Mouse (Mus musculus): Measurements from ENCODE around the gene Gjb2. TPM values are rescaled to one million over a fixed set of nuclear protein-coding genes. Genes with fewer than 3 reads are reported as not detected.

Gjb2 gene
- polyA plus RNA-seq, 1 experiment from 2014 or later = not detected

- H3K27me3 ChIP-seq (ENCODE audit: control insufficient read depth, insufficient read depth, low read length) = peaks cover 64% of the 10 kb centered on the region
- no peak overlapping the region for H3K27ac ChIP-seq (replicated peaks in 1 of 2; ENCODE audit: control insufficient read depth in 1 of 2, insufficient read depth in 1 of 2, low read depth in 2 of 2, low read length in 2 of 2)
- ATAC-seq (ENCODE audit: insufficient number of reproducible peaks, insufficient read depth, low FRiP score, low read depth) = no peak
Measured at GRCm38 (mm10) chr14:57109194-57109593, 4.7 kb upstream of the Gjb2 start.

GRCm38 (mm10) chr14:57107916-57108315 lies 3.4 kb upstream of the Gjb2 start:
- Histone ChIP-seq H3K4me2 (ENCODE audit: low read length) (no peak overlapping the region), H3K27me3 (ENCODE audit: control insufficient read depth, insufficient read depth, low read length) (peaks cover 74% of the 10 kb centered on the region), H3K4me1 (ENCODE audit: control insufficient read depth in 2 of 2, insufficient read depth in 2 of 2, low read length in 2 of 2) (peaks cover 0 to 4% of the 10 kb centered on the region in 2 experiments; a peak in 1 of 4 replicates), H3K9ac (ENCODE audit: low read length) (no peak overlapping the region), H3K36me3 (ENCODE audit: control insufficient read depth, insufficient read depth, low read length) (no peaks in the 10 kb centered on the region), H3K4me3 (ENCODE audit: control insufficient read depth in 1 of 2, insufficient read depth in 1 of 2, low read depth in 1 of 2, low read length in 2 of 2) (no peak overlapping the region), H3K27ac (replicated peaks in 1 of 2; ENCODE audit: control insufficient read depth in 1 of 2, insufficient read depth in 1 of 2, low read depth in 2 of 2, low read length in 2 of 2) (no peak overlapping the region), H3K9me3 (ENCODE audit: control insufficient read depth, low read length) (no peaks in the 10 kb centered on the region)
- no peak for ATAC-seq (ENCODE audit: insufficient number of reproducible peaks, insufficient read depth, low FRiP score, low read depth)
- 67% methylated on average over 5 of the region's 5 CpGs for WGBS

More at GRCm38 (mm10) chr14:57109194-57109593, 4.7 kb upstream of the Gjb2 start:
- no peak overlapping the region for H3K9ac ChIP-seq (ENCODE audit: low read length)
- WGBS = 5% methylated on average over 4 of the region's 4 CpGs
- H3K9me3 ChIP-seq (ENCODE audit: control insufficient read depth, low read length) = no peaks in the 10 kb centered on the region
- no peak overlapping the region for H3K4me2 ChIP-seq (ENCODE audit: low read length)
- no peaks in the 10 kb centered on the region for H3K36me3 ChIP-seq (ENCODE audit: control insufficient read depth, insufficient read depth, low read length)
- no peak overlapping the region for H3K4me3 ChIP-seq (ENCODE audit: control insufficient read depth in 1 of 2, insufficient read depth in 1 of 2, low read depth in 1 of 2, low read length in 2 of 2)
- peaks cover 0 to 4% of the 10 kb centered on the region in 2 experiments; a peak in 1 of 4 replicates for H3K4me1 ChIP-seq (ENCODE audit: control insufficient read depth in 2 of 2, insufficient read depth in 2 of 2, low read length in 2 of 2)

- H3K4me2 ChIP-seq (ENCODE audit: low read length) = no peak overlapping the region
- H3K27ac ChIP-seq (replicated peaks in 1 of 2; ENCODE audit: control insufficient read depth in 1 of 2, insufficient read depth in 1 of 2, low read depth in 2 of 2, low read length in 2 of 2) = no peak overlapping the region
- H3K9me3 ChIP-seq (ENCODE audit: control insufficient read depth, low read length) = no peaks in the 10 kb centered on the region
- ATAC-seq (ENCODE audit: insufficient number of reproducible peaks, insufficient read depth, low FRiP score, low read depth) = no peak
- 74% methylated on average over 8 of the region's 8 CpGs for WGBS
- peaks cover 0 to 4% of the 10 kb centered on the region in 2 experiments; a peak in 1 of 4 replicates for H3K4me1 ChIP-seq (ENCODE audit: control insufficient read depth in 2 of 2, insufficient read depth in 2 of 2, low read length in 2 of 2)
- H3K4me3 ChIP-seq (ENCODE audit: control insufficient read depth in 1 of 2, insufficient read depth in 1 of 2, low read depth in 1 of 2, low read length in 2 of 2) = no peak overlapping the region
- peaks cover 79% of the 10 kb centered on the region for H3K27me3 ChIP-seq (ENCODE audit: control insufficient read depth, insufficient read depth, low read length)
- H3K9ac ChIP-seq (ENCODE audit: low read length) = no peak overlapping the region
- no peaks in the 10 kb centered on the region for H3K36me3 ChIP-seq (ENCODE audit: control insufficient read depth, insufficient read depth, low read length)
Measured at GRCm38 (mm10) chr14:57107091-57107490, 2.6 kb upstream of the Gjb2 start.

GRCm38 (mm10) chr14:57105721-57106120 lies 1.2 kb upstream of the Gjb2 start:
- H3K4me3 ChIP-seq (ENCODE audit: control insufficient read depth in 1 of 2, insufficient read depth in 1 of 2, low read depth in 1 of 2, low read length in 2 of 2) = no peak overlapping the region
- no peak for ATAC-seq (ENCODE audit: insufficient number of reproducible peaks, insufficient read depth, low FRiP score, low read depth)
- 45% methylated on average over 11 of the region's 11 CpGs for WGBS

GRCm38 (mm10) chr14:57105111-57105510 lies 609 bp upstream of the Gjb2 start:
- ATAC-seq (ENCODE audit: insufficient number of reproducible peaks, insufficient read depth, low FRiP score, low read depth) = no peak
- Histone ChIP-seq H3K36me3 (ENCODE audit: control insufficient read depth, insufficient read depth, low read length) (no peaks in the 10 kb centered on the region), H3K27me3 (ENCODE audit: control insufficient read depth, insufficient read depth, low read length) (peaks cover 73% of the 10 kb centered on the region), H3K27ac (replicated peaks in 1 of 2; ENCODE audit: control insufficient read depth in 1 of 2, insufficient read depth in 1 of 2, low read depth in 2 of 2, low read length in 2 of 2) (no peak overlapping the region), H3K9me3 (ENCODE audit: control insufficient read depth, low read length) (no peaks in the 10 kb centered on the region), H3K4me3 (ENCODE audit: control insufficient read depth in 1 of 2, insufficient read depth in 1 of 2, low read depth in 1 of 2, low read length in 2 of 2) (peak overlapping the region in 1 of 2 experiments; percentile 72; a peak in 2 of 4 replicates), H3K9ac (ENCODE audit: low read length) (no peak overlapping the region), H3K4me1 (ENCODE audit: control insufficient read depth in 2 of 2, insufficient read depth in 2 of 2, low read length in 2 of 2) (peaks cover 0 to 4% of the 10 kb centered on the region in 2 experiments; a peak in 1 of 4 replicates), H3K4me2 (ENCODE audit: low read length) (peak overlapping the region; percentile 100)
- WGBS = 13% methylated on average over 14 of the region's 14 CpGs

More at GRCm38 (mm10) chr14:57105721-57106120, 1.2 kb upstream of the Gjb2 start:
- Histone ChIP-seq H3K4me2 (ENCODE audit: low read length) (no peak overlapping the region), H3K27me3 (ENCODE audit: control insufficient read depth, insufficient read depth, low read length) (peaks cover 73% of the 10 kb centered on the region), H3K9me3 (ENCODE audit: control insufficient read depth, low read length) (no peaks in the 10 kb centered on the region), H3K36me3 (ENCODE audit: control insufficient read depth, insufficient read depth, low read length) (no peaks in the 10 kb centered on the region), H3K4me1 (ENCODE audit: control insufficient read depth in 2 of 2, insufficient read depth in 2 of 2, low read length in 2 of 2) (peaks cover 0 to 4% of the 10 kb centered on the region in 2 experiments; a peak in 1 of 4 replicates), H3K27ac (replicated peaks in 1 of 2; ENCODE audit: control insufficient read depth in 1 of 2, insufficient read depth in 1 of 2, low read depth in 2 of 2, low read length in 2 of 2) (no peak overlapping the region), H3K9ac (ENCODE audit: low read length) (no peak overlapping the region)

GRCm38 (mm10) chr14:57103711-57104105 lies 794 bp downstream of the Gjb2 start:
- Histone ChIP-seq H3K27ac (replicated peaks in 1 of 2; ENCODE audit: control insufficient read depth in 1 of 2, insufficient read depth in 1 of 2, low read depth in 2 of 2, low read length in 2 of 2) (no peak overlapping the region), H3K36me3 (ENCODE audit: control insufficient read depth, insufficient read depth, low read length) (no peaks in the 10 kb centered on the region)
- WGBS = 4% methylated on average over 22 of the region's 22 CpGs

GRCm38 (mm10) chr14:57103121-57103520 lies 1.4 kb downstream of the Gjb2 start:
- no peaks in the 10 kb centered on the region for H3K36me3 ChIP-seq (ENCODE audit: control insufficient read depth, insufficient read depth, low read length)
- 61% methylated on average over 6 of the region's 6 CpGs for WGBS
- peaks cover 0 to 4% of the 10 kb centered on the region in 2 experiments; a peak in 1 of 4 replicates for H3K4me1 ChIP-seq (ENCODE audit: control insufficient read depth in 2 of 2, insufficient read depth in 2 of 2, low read length in 2 of 2)
- H3K9ac ChIP-seq (ENCODE audit: low read length) = no peak overlapping the region
- ATAC-seq (ENCODE audit: insufficient number of reproducible peaks, insufficient read depth, low FRiP score, low read depth) = no peak
- H3K4me2 ChIP-seq (ENCODE audit: low read length) = no peak overlapping the region
- H3K4me3 ChIP-seq (ENCODE audit: control insufficient read depth in 1 of 2, insufficient read depth in 1 of 2, low read depth in 1 of 2, low read length in 2 of 2) = no peak overlapping the region
- no peaks in the 10 kb centered on the region for H3K9me3 ChIP-seq (ENCODE audit: control insufficient read depth, low read length)
- peaks cover 67% of the 10 kb centered on the region for H3K27me3 ChIP-seq (ENCODE audit: control insufficient read depth, insufficient read depth, low read length)
- no peak overlapping the region for H3K27ac ChIP-seq (replicated peaks in 1 of 2; ENCODE audit: control insufficient read depth in 1 of 2, insufficient read depth in 1 of 2, low read depth in 2 of 2, low read length in 2 of 2)

More at GRCm38 (mm10) chr14:57103711-57104105, 794 bp downstream of the Gjb2 start:
- ATAC-seq (ENCODE audit: insufficient number of reproducible peaks, insufficient read depth, low FRiP score, low read depth) = no peak
- peak overlapping the region; percentile 54 to 72 for H3K4me3 ChIP-seq (ENCODE audit: control insufficient read depth in 1 of 2, insufficient read depth in 1 of 2, low read depth in 1 of 2, low read length in 2 of 2)
- H3K9me3 ChIP-seq (ENCODE audit: control insufficient read depth, low read length) = no peaks in the 10 kb centered on the region
- peaks cover 67% of the 10 kb centered on the region for H3K27me3 ChIP-seq (ENCODE audit: control insufficient read depth, insufficient read depth, low read length)
- peaks cover 0 to 4% of the 10 kb centered on the region in 2 experiments; a peak in 1 of 4 replicates for H3K4me1 ChIP-seq (ENCODE audit: control insufficient read depth in 2 of 2, insufficient read depth in 2 of 2, low read length in 2 of 2)
- peak overlapping the region; percentile 100 for H3K4me2 ChIP-seq (ENCODE audit: low read length)
- peak overlapping the region; percentile 67 for H3K9ac ChIP-seq (ENCODE audit: low read length)

GRCm38 (mm10) chr14:57101623-57102022 lies 2.9 kb downstream of the Gjb2 start:
- Histone ChIP-seq H3K4me2 (ENCODE audit: low read length) (no peak overlapping the region), H3K27ac (replicated peaks in 1 of 2; ENCODE audit: control insufficient read depth in 1 of 2, insufficient read depth in 1 of 2, low read depth in 2 of 2, low read length in 2 of 2) (no peak overlapping the region), H3K9ac (ENCODE audit: low read length) (no peak overlapping the region), H3K9me3 (ENCODE audit: control insufficient read depth, low read length) (no peaks in the 10 kb centered on the region), H3K36me3 (ENCODE audit: control insufficient read depth, insufficient read depth, low read length) (no peaks in the 10 kb centered on the region), H3K27me3 (ENCODE audit: control insufficient read depth, insufficient read depth, low read length) (peaks cover 55% of the 10 kb centered on the region), H3K4me3 (ENCODE audit: control insufficient read depth in 1 of 2, insufficient read depth in 1 of 2, low read depth in 1 of 2, low read length in 2 of 2) (no peak overlapping the region), H3K4me1 (ENCODE audit: control insufficient read depth in 2 of 2, insufficient read depth in 2 of 2, low read length in 2 of 2) (peaks cover 0 to 4% of the 10 kb centered on the region in 2 experiments; a peak in 1 of 4 replicates)
- no peak for ATAC-seq (ENCODE audit: insufficient number of reproducible peaks, insufficient read depth, low FRiP score, low read depth)
- WGBS = 83% methylated on average over 7 of the region's 7 CpGs

Measured in heart, embryonic 14.5 days (tissue).